Mouse (Mus musculus) liver, embryonic 13.5 days (tissue): Measurements from ENCODE around the gene Kcna10. TPM values are rescaled to one million over a fixed set of nuclear protein-coding genes. Genes with fewer than 3 reads are reported as not detected.

Source experiments
- ATAC-seq: fragments of 200-750 bp; cut with Nextera tagmentation; 2 replicates; pipeline ENCODE4 v1.8.0; 2017; ENCODE audit warnings: low read depth, mild to moderate bottlenecking, moderate number of reproducible peaks, moderate library complexity
- DNase-seq: peaks from one replicate; pipeline ENCODE4 v3.0.0; 2022
- H3K27ac ChIP-seq: fragments of 300-500 bp; sonication (generic); 2 replicates; pipeline ENCODE4 v1.5.1; 2015; ENCODE audit warnings: moderate library complexity, mild to moderate bottlenecking, inconsistent platforms
- H3K27me3 ChIP-seq: fragments of 300-500 bp; sonication (generic); 2 replicates; pipeline ENCODE4 v1.6.1; 2015; ENCODE audit warnings: mild to moderate bottlenecking, inconsistent platforms
- H3K36me3 ChIP-seq: fragments of 300-500 bp; sonication (generic); 2 replicates; pipeline ENCODE4 v1.6.1; 2015; ENCODE audit warnings: mild to moderate bottlenecking, inconsistent platforms
- H3K4me1 ChIP-seq: fragments of 300-500 bp; sonication (generic); replicated peaks from 2 replicates; pipeline ENCODE4 v1.6.1; 2015; ENCODE audit warnings: inconsistent platforms
- H3K4me2 ChIP-seq: fragments of 300-500 bp; sonication (generic); 2 replicates; pipeline ENCODE4 v1.6.1; 2015; ENCODE audit warnings: inconsistent platforms, mild to moderate bottlenecking, moderate library complexity
- H3K4me3 ChIP-seq: fragments of 300-500 bp; sonication (generic); replicated peaks from 2 replicates; pipeline ENCODE4 v1.5.1; 2015; ENCODE audit warnings: mild to moderate bottlenecking, inconsistent platforms
- H3K9ac ChIP-seq: fragments of 300-500 bp; sonication (generic); 2 replicates; pipeline ENCODE4 v1.6.1; 2015; ENCODE audit warnings: mild to moderate bottlenecking, inconsistent platforms
- H3K9me3 ChIP-seq: fragments of 300-500 bp; sonication (generic); replicated peaks from 2 replicates; pipeline ENCODE4 v1.6.1; 2016; ENCODE audit warnings: inconsistent platforms
- WGBS: fragments of 180-500 bp; shearing (Covaris S2); methylation state at CpG from one replicate; pipeline ENCODE4 v1.1.7; 2015; ENCODE audit not compliant: insufficient replicate concordance; 5-methylcytosine and 5-hydroxymethylcytosine counted together
- polyA plus RNA-seq: library from polyadenylated mRNA; unstranded; fragments of >200 nt; fragmentation: Nextera tagmentation; extraction: Ambion mirVana; gene quantifications from 2 replicates; pipeline ENCODE4 v1.2.1, GENCODE M21; 2015

Kcna10 gene
- not detected in 2 replicates for polyA plus RNA-seq

GRCm38 (mm10) chr3:107182756-107183155 lies at the start of gene Kcna10:
Gene Kcna10, plus strand, starts transcription at chr3:107183056.
- Histone ChIP-seq H3K4me2 (no peak within 1 kb of the TSS), H3K27me3 (no peaks in the 10 kb centered on the region), H3K27ac (no peak within 1 kb of the TSS), H3K4me1 (no peaks in the 10 kb centered on the region), H3K9me3 (no peaks in the 10 kb centered on the region), H3K4me3 (no peak within 1 kb of the TSS), H3K9ac (no peak within 1 kb of the TSS), H3K36me3 (no peaks in the 10 kb centered on the region)
- WGBS, result 59% methylated on average over 1 of the region's 1 CpGs
- no peak for ATAC-seq
- DNase-seq, result no peak

GRCm38 (mm10) chr3:107134457-107134856 lies 48.4 kb upstream of the Kcna10 start:
- no peaks in the 10 kb centered on the region for H3K36me3 ChIP-seq
- no peak overlapping the region for H3K4me3 ChIP-seq
- H3K27me3 ChIP-seq, result no peaks in the 10 kb centered on the region
- H3K27ac ChIP-seq, result no peak overlapping the region
- H3K4me2 ChIP-seq, result no peak overlapping the region
- ATAC-seq (no peak), DNase-seq (no peak)
- H3K9me3 ChIP-seq, result no peaks in the 10 kb centered on the region
- H3K9ac ChIP-seq, result no peak overlapping the region
- WGBS, result 55% methylated on average over 3 of the region's 3 CpGs
- H3K4me1 ChIP-seq, result no peaks in the 10 kb centered on the region

GRCm38 (mm10) chr3:107147126-107147525 lies 35.7 kb upstream of the Kcna10 start:
- H3K27ac ChIP-seq, result no peak overlapping the region
- no peak overlapping the region for H3K4me3 ChIP-seq
- H3K27me3 ChIP-seq, result no peaks in the 10 kb centered on the region
- H3K9ac ChIP-seq, result no peak overlapping the region
- H3K9me3 ChIP-seq, result no peaks in the 10 kb centered on the region
- no peaks in the 10 kb centered on the region for H3K4me1 ChIP-seq
- 70% methylated on average over 7 of the region's 7 CpGs for WGBS
- no peak overlapping the region for H3K4me2 ChIP-seq
- DNase-seq (no peak), ATAC-seq (no peak)
- no peaks in the 10 kb centered on the region for H3K36me3 ChIP-seq

GRCm38 (mm10) chr3:107149006-107149405 lies 33.9 kb upstream of the Kcna10 start:
- no peak for DNase-seq
- Histone ChIP-seq H3K4me1 (no peaks in the 10 kb centered on the region), H3K36me3 (no peaks in the 10 kb centered on the region), H3K4me3 (no peak overlapping the region), H3K9me3 (no peaks in the 10 kb centered on the region), H3K27ac (no peak overlapping the region), H3K27me3 (no peaks in the 10 kb centered on the region), H3K9ac (no peak overlapping the region), H3K4me2 (no peak overlapping the region)
- ATAC-seq, result no peak
- WGBS, result 46% methylated on average over 3 of the region's 3 CpGs

- Histone ChIP-seq H3K9ac (no peak overlapping the region), H3K27ac (no peak overlapping the region), H3K4me2 (no peak overlapping the region), H3K9me3 (no peaks in the 10 kb centered on the region), H3K36me3 (no peaks in the 10 kb centered on the region), H3K4me1 (no peaks in the 10 kb centered on the region), H3K4me3 (no peak overlapping the region), H3K27me3 (no peaks in the 10 kb centered on the region)
- DNase-seq (no peak), ATAC-seq (no peak)
- 34% methylated on average over 3 of the region's 3 CpGs for WGBS
These were observed 32.4 kb upstream of the Kcna10 start for GRCm38 (mm10) chr3:107150469-107150868.

- DNase-seq, result no peak
These were observed 31.9 kb upstream of the Kcna10 start for GRCm38 (mm10) chr3:107150872-107151540.

GRCm38 (mm10) chr3:107153772-107154655 lies 28.8 kb upstream of the Kcna10 start:
- H3K27ac ChIP-seq, result no peak overlapping the region
- H3K36me3 ChIP-seq, result no peaks in the 10 kb centered on the region
- H3K9ac ChIP-seq, result no peak overlapping the region
- no peaks in the 10 kb centered on the region for H3K9me3 ChIP-seq
- H3K4me2 ChIP-seq, result no peak overlapping the region
- no peaks in the 10 kb centered on the region for H3K4me1 ChIP-seq
- DNase-seq, result no peak
- WGBS, result 60% methylated on average over 11 of the region's 11 CpGs
- no peak overlapping the region for H3K4me3 ChIP-seq
- H3K27me3 ChIP-seq, result peaks cover 2% of the 10 kb centered on the region; the same call in 1 of the 2 replicates
- ATAC-seq, result no peak

More at GRCm38 (mm10) chr3:107150872-107151540, 31.9 kb upstream of the Kcna10 start:
- ATAC-seq, result no peak
- Histone ChIP-seq H3K4me3 (no peak overlapping the region), H3K4me1 (no peaks in the 10 kb centered on the region), H3K36me3 (no peaks in the 10 kb centered on the region), H3K9me3 (no peaks in the 10 kb centered on the region), H3K27ac (no peak overlapping the region), H3K4me2 (no peak overlapping the region), H3K27me3 (no peaks in the 10 kb centered on the region), H3K9ac (no peak overlapping the region)
- WGBS, result 41% methylated on average over 7 of the region's 7 CpGs

GRCm38 (mm10) chr3:107158856-107159255 lies 24.0 kb upstream of the Kcna10 start:
- 63% methylated on average over 7 of the region's 7 CpGs for WGBS
- H3K36me3 ChIP-seq, result no peaks in the 10 kb centered on the region
- ATAC-seq (no peak), DNase-seq (no peak)
- no peak overlapping the region for H3K4me2 ChIP-seq
- no peaks in the 10 kb centered on the region for H3K4me1 ChIP-seq
- H3K27me3 ChIP-seq, result peaks cover 18% of the 10 kb centered on the region
- H3K9me3 ChIP-seq, result no peaks in the 10 kb centered on the region
- no peak overlapping the region for H3K9ac ChIP-seq
- no peak overlapping the region for H3K27ac ChIP-seq
- H3K4me3 ChIP-seq, result no peak overlapping the region

- Histone ChIP-seq H3K9ac (no peak overlapping the region), H3K4me1 (no peaks in the 10 kb centered on the region), H3K4me2 (no peak overlapping the region), H3K4me3 (no peak overlapping the region), H3K27ac (no peak overlapping the region), H3K9me3 (no peaks in the 10 kb centered on the region), H3K36me3 (no peaks in the 10 kb centered on the region), H3K27me3 (peaks cover 18% of the 10 kb centered on the region)
- WGBS, result 51% methylated on average over 3 of the region's 3 CpGs
- ATAC-seq (no peak), DNase-seq (no peak)
These were observed 23.4 kb upstream of the Kcna10 start for GRCm38 (mm10) chr3:107159418-107159817.

GRCm38 (mm10) chr3:107159859-107160324 lies 23.0 kb upstream of the Kcna10 start:
- Histone ChIP-seq H3K4me1 (no peaks in the 10 kb centered on the region), H3K4me2 (0 out of 2 replicates have a peak overlapping the region, but pooled peaks have one; percentile 3), H3K27me3 (peaks cover 18% of the 10 kb centered on the region), H3K27ac (no peak overlapping the region), H3K4me3 (no peak overlapping the region), H3K9me3 (no peaks in the 10 kb centered on the region), H3K36me3 (no peaks in the 10 kb centered on the region), H3K9ac (no peak overlapping the region)
- WGBS, result 5% methylated on average over 17 of the region's 17 CpGs
- DNase-seq, result no peak
- no peak for ATAC-seq

GRCm38 (mm10) chr3:107162741-107163140 lies 20.1 kb upstream of the Kcna10 start:
- H3K4me3 ChIP-seq, result no peak overlapping the region
- no peaks in the 10 kb centered on the region for H3K4me1 ChIP-seq
- ATAC-seq, result no peak
- H3K27ac ChIP-seq, result no peak overlapping the region
- no peaks in the 10 kb centered on the region for H3K36me3 ChIP-seq
- no peak overlapping the region for H3K9ac ChIP-seq
- H3K9me3 ChIP-seq, result no peaks in the 10 kb centered on the region
- peaks cover 18% of the 10 kb centered on the region for H3K27me3 ChIP-seq
- no peak overlapping the region for H3K4me2 ChIP-seq
- WGBS, result 84% methylated on average over 2 of the region's 2 CpGs
- DNase-seq, result no peak
